Mouse (Mus musculus) embryonic fibroblast, embryonic 13.5 days (primary cell): Measurements from ENCODE around the gene Zfp260.

Experiments used
- CTCF ChIP-seq: IDR thresholded peaks from 2 replicates; pipeline ENCODE4 v1.5.1; 2011; ENCODE audit warnings: mild to moderate bottlenecking, control low read depth, low read length, moderate library complexity, borderline replicate concordance; ENCODE audit not compliant: insufficient read depth
- POLR2A ChIP-seq: IDR thresholded peaks from 2 replicates; pipeline ENCODE4 v1.6.1; 2011; ENCODE audit warnings: low read depth, mild to moderate bottlenecking, control low read depth, low read length, moderate library complexity

DNA sequence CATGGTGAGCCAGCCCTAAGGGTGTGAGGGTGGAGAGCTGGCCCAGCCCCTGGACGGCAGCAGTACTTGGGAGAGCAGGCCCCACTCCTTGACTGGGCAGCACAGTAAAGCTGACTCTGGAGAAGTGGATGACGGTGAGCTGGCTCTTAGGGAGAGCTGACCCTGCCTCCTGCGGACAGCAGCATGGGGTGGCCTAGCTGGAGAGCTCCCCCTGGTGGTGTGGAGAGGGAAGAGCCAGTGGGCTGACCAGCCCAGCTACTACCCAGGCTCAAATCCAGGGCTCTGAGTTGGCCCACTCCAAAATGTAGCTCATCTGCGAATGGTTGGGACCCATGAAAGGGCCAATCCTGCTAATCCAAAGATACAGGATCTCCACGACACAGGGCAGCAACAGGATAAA is 30.0 kb upstream of the Zfp260 start:
- peak; percentile 24; the same call in 1 of the 2 replicates for TF ChIP-seq CTCF
- no peak for TF ChIP-seq POLR2A
